Mouse (Mus musculus) hindbrain, embryonic 11.5 days (tissue): ENCODE results near the gene Il17rb. TPM values are rescaled to one million over a fixed set of nuclear protein-coding genes. Genes with fewer than 3 reads are reported as not detected.

Experiments
- ATAC-seq: fragments of 200-750 bp; cut with Nextera tagmentation; 2 replicates; pipeline ENCODE4 v1.8.0; 2017; ENCODE audit warnings: mild to moderate bottlenecking, moderate TSS enrichment, moderate library complexity; ENCODE audit not compliant: low FRiP score
- DNase-seq: peaks from one replicate; pipeline ENCODE4 v3.0.0-alpha.2; 2015; ENCODE audit warnings: low spot score
- H3K27ac ChIP-seq: fragments of 300-500 bp; sonication (generic); 2 replicates; pipeline ENCODE4 v1.5.1; 2014; ENCODE audit warnings: mild to moderate bottlenecking, low read depth, low read length
- H3K27me3 ChIP-seq: fragments of 300-500 bp; sonication (generic); 2 replicates; pipeline ENCODE4 v1.6.1; 2014; ENCODE audit warnings: mild to moderate bottlenecking, low read length, moderate library complexity, mixed read lengths; ENCODE audit not compliant: control insufficient read depth, insufficient read depth
- H3K36me3 ChIP-seq: fragments of 300-500 bp; sonication (generic); 2 replicates; pipeline ENCODE4 v1.6.1; 2014; ENCODE audit warnings: mild to moderate bottlenecking, low read length, moderate library complexity, mixed read lengths; ENCODE audit not compliant: control insufficient read depth, insufficient read depth
- H3K4me1 ChIP-seq: fragments of 300-500 bp; sonication (generic); replicated peaks from 2 replicates; pipeline ENCODE4 v1.6.1; 2014; ENCODE audit warnings: low read length, mixed read lengths; ENCODE audit not compliant: control insufficient read depth, insufficient read depth
- H3K4me2 ChIP-seq: fragments of 300-500 bp; sonication (generic); replicated peaks from 2 replicates; pipeline ENCODE4 v1.6.1; 2014; ENCODE audit warnings: mild to moderate bottlenecking, low read depth, low read length
- H3K4me3 ChIP-seq: fragments of 300-500 bp; sonication (generic); 2 replicates; pipeline ENCODE4 v1.5.1; 2014; ENCODE audit warnings: low read depth, low read length
- H3K9ac ChIP-seq: fragments of 300-500 bp; sonication (generic); 2 replicates; pipeline ENCODE4 v1.6.1; 2014; ENCODE audit warnings: low read depth, low read length
- H3K9me3 ChIP-seq: fragments of 300-500 bp; sonication (generic); 2 replicates; pipeline ENCODE4 v1.6.1; 2016; ENCODE audit warnings: low read length; ENCODE audit not compliant: control insufficient read depth
- WGBS: fragments of 180-500 bp; shearing (Covaris S2); extraction: QIAGEN DNeasy Blood & Tissue Kit; methylation state at CpG from one replicate; pipeline ENCODE4 v1.1.7; 2014; 5-methylcytosine and 5-hydroxymethylcytosine counted together
- polyA plus RNA-seq: library from polyadenylated mRNA; unstranded; fragments of >200 nt; fragmentation: Nextera tagmentation; extraction: Ambion mirVana; gene quantifications from 2 replicates; pipeline ENCODE4 v1.2.1, GENCODE M21; 2014

Gene Il17rb
- polyA plus RNA-seq, 1 experiment from 2014 or later, result 0.97 TPM

DNA sequence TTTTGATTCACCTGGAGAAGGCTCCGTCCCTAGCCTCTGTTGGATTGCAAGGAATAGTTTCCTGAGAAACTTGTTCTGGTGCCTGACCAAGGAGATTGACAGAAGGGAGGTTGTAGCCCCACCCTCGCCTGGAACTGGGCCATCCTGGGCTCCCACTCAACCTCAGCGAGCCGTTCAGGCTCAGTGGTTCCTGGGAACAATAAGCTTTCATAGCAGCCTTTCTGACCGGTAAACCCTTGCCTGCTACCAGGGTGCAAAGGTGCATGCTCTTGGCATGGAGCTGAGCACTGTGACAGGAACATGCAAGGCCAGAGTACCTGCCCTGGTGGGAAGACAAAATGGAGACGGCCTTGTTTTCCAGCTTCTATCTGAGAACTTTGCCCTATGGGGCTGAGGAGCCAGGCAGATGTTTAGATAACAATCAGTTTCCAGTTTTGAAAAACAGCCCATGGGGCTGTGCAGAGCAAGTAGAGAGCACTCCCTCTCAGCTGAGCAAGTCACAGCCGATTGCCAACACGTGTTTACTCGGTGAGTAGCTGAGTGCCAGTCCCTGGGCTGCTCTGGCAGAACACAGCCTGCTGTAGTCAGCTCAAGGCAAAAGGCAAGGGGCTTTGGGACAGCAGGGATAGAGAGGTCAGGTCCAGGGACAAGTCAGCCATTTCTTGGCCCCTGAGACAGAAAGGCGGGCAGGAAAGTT lies 1.3 kb upstream of the Il17rb start:
- no peak overlapping the region for H3K4me3 ChIP-seq
- H3K4me2 ChIP-seq, result no peak overlapping the region
- no peaks in the 10 kb centered on the region for H3K9me3 ChIP-seq
- no peak for ATAC-seq
- WGBS, result 75% methylated on average over 10 of the region's 10 CpGs
- no peak overlapping the region for H3K9ac ChIP-seq
- H3K27ac ChIP-seq, result no peak overlapping the region
- peaks cover 12% of the 10 kb centered on the region for H3K27me3 ChIP-seq
- DNase-seq, result no peak
- H3K36me3 ChIP-seq, result no peaks in the 10 kb centered on the region
- 0 out of 2 replicates have a peak, but pooled peaks cover 2% of the 10 kb centered on the region for H3K4me1 ChIP-seq

DNA sequence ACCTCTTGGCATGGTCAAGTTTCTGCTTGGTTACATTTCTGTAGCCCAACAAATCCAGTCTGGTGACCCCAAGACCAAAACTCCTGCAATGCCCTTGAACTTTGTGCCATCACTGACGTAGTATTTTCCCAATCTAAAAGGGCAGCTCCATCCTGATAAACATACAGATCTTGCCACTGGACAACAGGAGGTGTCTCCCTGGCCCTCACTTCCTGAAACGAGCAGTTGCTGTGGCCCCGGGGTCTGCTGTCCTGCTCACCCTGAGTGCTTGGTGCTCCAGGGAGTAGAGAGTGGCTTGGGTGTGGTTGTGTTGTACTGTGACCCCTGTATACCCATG lies 9.3 kb downstream of the Il17rb start:
- H3K36me3 ChIP-seq, result peaks cover 3% of the 10 kb centered on the region; the same call in 1 of the 2 replicates
- no peaks in the 10 kb centered on the region for H3K9me3 ChIP-seq
- DNase-seq, result no peak
- no peak overlapping the region for H3K27ac ChIP-seq
- H3K27me3 ChIP-seq, result no peaks in the 10 kb centered on the region
- no peaks in the 10 kb centered on the region for H3K4me1 ChIP-seq
- H3K4me2 ChIP-seq, result no peak overlapping the region
- H3K9ac ChIP-seq, result no peak overlapping the region
- ATAC-seq, result no peak
- WGBS, result 86% methylated on average over 3 of the region's 3 CpGs
- no peak overlapping the region for H3K4me3 ChIP-seq

DNA sequence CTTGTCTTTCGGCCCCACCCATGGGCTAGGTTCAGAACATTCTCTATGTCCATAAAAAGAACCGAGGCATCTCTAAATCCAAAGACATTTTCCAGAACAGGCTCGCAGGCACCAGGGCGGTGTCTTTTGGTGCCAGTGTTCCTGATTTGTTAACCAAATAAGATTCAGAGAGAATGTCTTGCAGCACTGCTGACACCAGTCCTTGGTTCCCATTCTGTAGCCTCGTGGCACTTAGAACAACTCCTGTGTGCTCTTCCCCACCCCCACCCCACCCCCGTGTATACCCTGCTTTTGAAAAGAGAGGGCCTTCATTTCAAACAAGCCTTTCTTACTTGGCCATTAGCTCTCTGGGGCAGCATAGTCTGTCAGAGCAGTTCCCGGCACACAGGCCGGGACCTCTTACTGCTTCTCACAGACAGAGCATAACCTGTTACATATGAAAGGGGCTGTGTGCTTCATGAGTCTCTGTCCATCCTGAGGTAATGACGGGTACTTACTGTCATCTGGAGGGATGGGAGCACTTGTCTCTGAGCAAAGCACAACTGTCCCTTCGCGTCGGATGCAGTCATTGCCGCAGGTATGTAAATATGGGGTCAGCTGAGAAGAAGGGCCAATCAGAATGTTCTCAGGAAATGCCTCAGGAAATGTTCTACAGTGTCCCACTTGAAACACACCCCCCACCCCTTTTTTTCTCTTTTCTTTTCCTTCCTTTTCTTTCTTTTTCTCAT lies 9.8 kb downstream of the Il17rb start:
- no peaks in the 10 kb centered on the region for H3K4me1 ChIP-seq
- H3K9ac ChIP-seq, result no peak overlapping the region
- H3K27me3 ChIP-seq, result no peaks in the 10 kb centered on the region
- no peak overlapping the region for H3K27ac ChIP-seq
- H3K36me3 ChIP-seq, result peaks cover 3% of the 10 kb centered on the region; the same call in 1 of the 2 replicates
- DNase-seq, result no peak
- H3K4me2 ChIP-seq, result no peak overlapping the region
- ATAC-seq, result no peak
- WGBS, result 81% methylated on average over 13 of the region's 13 CpGs
- H3K9me3 ChIP-seq, result no peaks in the 10 kb centered on the region
- no peak overlapping the region for H3K4me3 ChIP-seq

GRCm38 (mm10) chr14:29997345-29997744 lies 11.4 kb downstream of the Il17rb start:
- ATAC-seq, result no peak
- H3K4me1 ChIP-seq, result no peaks in the 10 kb centered on the region

GRCm38 (mm10) chr14:29996000-29996751 lies 12.5 kb downstream of the Il17rb start:
- Histone ChIP-seq H3K36me3 (peaks cover 6% of the 10 kb centered on the region; the same call in 1 of the 2 replicates), H3K27ac (no peak overlapping the region)
- WGBS, result 93% methylated on average over 11 of the region's 11 CpGs

More at GRCm38 (mm10) chr14:29997345-29997744, 11.4 kb downstream of the Il17rb start:
- Histone ChIP-seq H3K9me3 (no peaks in the 10 kb centered on the region), H3K9ac (no peak overlapping the region), H3K4me2 (no peak overlapping the region), H3K36me3 (peaks cover 6% of the 10 kb centered on the region; the same call in 1 of the 2 replicates), H3K27ac (no peak overlapping the region), H3K4me3 (no peak overlapping the region), H3K27me3 (no peaks in the 10 kb centered on the region)
- DNase-seq, result no peak

GRCm38 (mm10) chr14:29994976-29995375 lies 13.7 kb downstream of the Il17rb start:
- DNase-seq, result no peak
- H3K4me3 ChIP-seq, result no peak overlapping the region

More at GRCm38 (mm10) chr14:29996000-29996751, 12.5 kb downstream of the Il17rb start:
- Histone ChIP-seq H3K9me3 (no peaks in the 10 kb centered on the region), H3K4me1 (no peaks in the 10 kb centered on the region), H3K4me2 (no peak overlapping the region), H3K27me3 (no peaks in the 10 kb centered on the region), H3K9ac (no peak overlapping the region), H3K4me3 (no peak overlapping the region)
- DNase-seq (no peak), ATAC-seq (no peak)

GRCm38 (mm10) chr14:29988337-29988736 lies 20.4 kb downstream of the Il17rb start:
- Histone ChIP-seq H3K36me3 (peaks cover 24% of the 10 kb centered on the region), H3K4me3 (no peak overlapping the region), H3K9ac (no peak overlapping the region), H3K27ac (no peak overlapping the region), H3K9me3 (no peaks in the 10 kb centered on the region), H3K4me1 (no peaks in the 10 kb centered on the region), H3K4me2 (no peak overlapping the region), H3K27me3 (no peaks in the 10 kb centered on the region)
- WGBS, result 94% methylated on average over 4 of the region's 4 CpGs
- no peak for ATAC-seq
- DNase-seq, result no peak

More at GRCm38 (mm10) chr14:29994976-29995375, 13.7 kb downstream of the Il17rb start:
- Histone ChIP-seq H3K4me1 (no peaks in the 10 kb centered on the region), H3K36me3 (peaks cover 9% of the 10 kb centered on the region; the same call in 1 of the 2 replicates), H3K27me3 (no peaks in the 10 kb centered on the region), H3K9ac (no peak overlapping the region), H3K27ac (no peak overlapping the region), H3K4me2 (no peak overlapping the region), H3K9me3 (no peaks in the 10 kb centered on the region)
- ATAC-seq, result no peak
- 81% methylated on average over 4 of the region's 4 CpGs for WGBS

DNA sequence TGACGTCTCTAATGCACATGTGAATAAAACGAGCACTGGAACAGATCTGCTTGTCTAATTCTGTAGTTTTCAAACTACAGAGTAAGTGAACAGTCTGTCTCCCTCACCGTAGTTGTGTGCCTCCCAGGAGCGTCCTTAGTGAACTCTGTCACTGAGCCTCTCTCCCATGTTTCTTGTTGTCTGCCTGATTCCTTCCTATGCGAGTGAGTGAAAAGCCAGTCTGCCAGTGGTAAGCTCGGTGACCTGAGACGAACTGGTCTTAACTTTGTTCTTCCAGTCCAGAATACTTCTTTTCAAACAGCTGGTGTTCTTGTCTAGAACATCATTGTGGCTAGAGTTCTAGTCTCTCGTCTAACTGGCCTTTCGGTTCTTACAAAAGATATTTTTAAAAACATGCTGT lies 21.0 kb downstream of the Il17rb start:
- DNase-seq, result no peak
- Histone ChIP-seq H3K36me3 (peaks cover 24% of the 10 kb centered on the region), H3K27ac (no peak overlapping the region), H3K4me1 (no peaks in the 10 kb centered on the region), H3K9ac (no peak overlapping the region), H3K4me2 (no peak overlapping the region), H3K4me3 (no peak overlapping the region), H3K27me3 (no peaks in the 10 kb centered on the region), H3K9me3 (no peaks in the 10 kb centered on the region)
- ATAC-seq, result no peak
- 92% methylated on average over 9 of the region's 9 CpGs for WGBS
